ENCODE assay signal across 26 mouse cellular contexts in the genomic region with DNA sequence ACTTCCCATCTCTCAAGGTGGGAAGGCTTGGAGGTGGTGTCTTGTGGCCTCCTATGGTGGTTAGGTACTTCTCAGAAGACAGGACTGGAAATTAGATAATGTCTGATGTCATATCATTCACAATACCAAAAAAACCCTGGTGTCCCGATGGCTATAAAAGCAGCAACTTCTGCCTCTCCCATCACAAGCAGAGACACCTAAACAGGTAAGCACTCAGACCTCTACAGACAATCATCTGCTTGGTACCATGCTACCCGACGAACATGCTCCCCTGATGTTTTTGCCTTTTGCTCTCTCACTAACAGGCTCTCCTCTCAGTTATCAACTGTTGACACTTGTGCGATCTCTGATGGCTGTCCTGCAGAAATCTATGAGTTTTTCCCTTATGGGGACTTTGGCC. TPM values are rescaled to one million over a fixed set of nuclear protein-coding genes. Genes with fewer than 3 reads are reported as not detected.
"Had no signal": no experiment of that assay in that cellular context is flagged by ENCODE, and none has a peak within 500 bp of the region (broad histone marks: within the 10 kb centered on the region; RNA-seq: fewer than 3 reads in every experiment).

Il22 (plus strand) TSS at position 301 of the 400 bp plus-strand sequence.

- DNase-seq: heart, postnatal 10 days; heart, postnatal 14 days; heart, postnatal 36 days; kidney, adult 11 months; kidney, adult 18-20 months; kidney, adult 2 months; kidney, adult 8-10 months; kidney, adult 9 months; kidney, postnatal 10 days; kidney, postnatal 14 days; kidney, postnatal 25 days; kidney, postnatal 36 days; kidney, postnatal 4 days; layer of hippocampus, adult 9-11 months; layer of hippocampus, postnatal 36 days had no signal

RNA-seq across cellular contexts. Expression of gene Il22, which starts in this region (rescaled TPM):
- total RNA-seq: heart, postnatal 10 days; heart, postnatal 14 days; heart, postnatal 25 days; heart, postnatal 36 days; hematopoietic stem cell, adult 5-6 weeks; hindbrain, postnatal 0 days; layer of hippocampus, adult 18-20 months; layer of hippocampus, adult 2 months; layer of hippocampus, adult 8-10 months; layer of hippocampus, postnatal 10 days; layer of hippocampus, postnatal 14 days; layer of hippocampus, postnatal 25 days; layer of hippocampus, postnatal 36 days; left cerebral cortex, adult 18-20 months; left cerebral cortex, adult 2 months had no signal
